ENCODE assay signal across 26 mouse cellular contexts in genomic region chr6:55879356-55879960, GRCm38 (mm10). TPM values are rescaled to one million over a fixed set of nuclear protein-coding genes. Genes with fewer than 3 reads are reported as not detected.
DNase-seq lines count a peak whose midpoint lies in the region; ATAC-seq and TF ChIP-seq lines count a peak whose summit lies in the region.
"Had no signal": no experiment of that assay in that cellular context is flagged by ENCODE, and none has a peak within 500 bp of the region (broad histone marks: within the 10 kb centered on the region; RNA-seq: fewer than 3 reads in every experiment).

No protein-coding gene starts in this region.

- no peaks in the 10 kb centered on the region for H3K36me3 ChIP-seq in forebrain, embryonic 13.5 days (ENCODE audit: poor library complexity, severe bottlenecking)
- H3K36me3 ChIP-seq in forebrain, embryonic 10.5 days (replicated peaks), result no peaks in the 10 kb centered on the region
- H3K36me3 ChIP-seq in forebrain, embryonic 16.5 days (ENCODE audit: control insufficient read depth, insufficient read depth), result no peaks in the 10 kb centered on the region
- H3K36me3 ChIP-seq: heart, embryonic 15.5 days; hindbrain, embryonic 13.5 days; limb, embryonic 12.5 days had no signal

- H3K4me2 ChIP-seq in forebrain, embryonic 13.5 days, result no peak overlapping the region
- H3K4me2 ChIP-seq in forebrain, embryonic 16.5 days (ENCODE audit: low read length), result no peak overlapping the region
- H3K4me2 ChIP-seq: heart, embryonic 15.5 days; hindbrain, embryonic 13.5 days; limb, embryonic 12.5 days; liver, embryonic 11.5 days; midbrain, embryonic 11.5 days had no signal

- DNase-seq in cerebellum, adult 2 months, result peak; percentile 9 to 32
- DNase-seq in cerebellum, adult 9-11 months, result no peak
- DNase-seq in forebrain, embryonic 10.5 days (ENCODE audit: extremely low spot score, low spot score), result no peak
- DNase-seq in layer of hippocampus, adult 9-11 months, result peak; percentile 39
- DNase-seq in layer of hippocampus, postnatal 10 days (ENCODE audit: low spot score in 2 of 2), result no peak
- no peak for DNase-seq in gastrocnemius, postnatal 4 days (ENCODE audit: low spot score in 2 of 2)
- DNase-seq: adrenal gland, postnatal 25 days; cerebellum, adult 8-10 months; gastrocnemius, adult 2 months; heart, postnatal 36 days; kidney, adult 18-20 months; liver, postnatal 0 days; lung, postnatal 10 days; right cerebral cortex, postnatal 14 days; thymus, postnatal 36 days had no signal

- H3K4me1 ChIP-seq in cerebellum, adult 2 months (ENCODE audit: control insufficient read depth, insufficient read depth, low read length), result peaks cover 14% of the 10 kb centered on the region; the same call in 1 of the 2 replicates
- H3K4me1 ChIP-seq in forebrain, embryonic 13.5 days, result peaks cover 13% of the 10 kb centered on the region; the same call in 1 of the 2 replicates
- peaks cover 30% of the 10 kb centered on the region for H3K4me1 ChIP-seq in forebrain, embryonic 10.5 days
- peaks cover 10% of the 10 kb centered on the region for H3K4me1 ChIP-seq in forebrain, embryonic 16.5 days (replicated peaks; ENCODE audit: control insufficient read depth, insufficient read depth, low read length)
- H3K4me1 ChIP-seq: heart, embryonic 15.5 days had no signal

- no peak for TF ChIP-seq CTCF in cerebellum, adult 2 months (IDR thresholded peaks at IDR 0.05; ENCODE audit: borderline replicate concordance, insufficient read depth, low read depth, low read length)

- no peak overlapping the region for H3K4me3 ChIP-seq in cerebellum, adult 2 months (replicated peaks; ENCODE audit: insufficient read depth, low read depth, low read length)
- H3K4me3 ChIP-seq in forebrain, embryonic 13.5 days, result no peak overlapping the region
- H3K4me3 ChIP-seq in forebrain, embryonic 10.5 days, result no peak overlapping the region
- H3K4me3 ChIP-seq in forebrain, embryonic 16.5 days (replicated peaks; ENCODE audit: low read length), result no peak overlapping the region
- H3K4me3 ChIP-seq: gastrocnemius, adult 2 months; heart, embryonic 15.5 days; hindbrain, embryonic 13.5 days; limb, embryonic 12.5 days had no signal

- no peak overlapping the region for H3K27ac ChIP-seq in cerebellum, adult 2 months (ENCODE audit: insufficient read depth, low read length)
- peak overlapping the region; percentile 51 for H3K27ac ChIP-seq in forebrain, embryonic 13.5 days
- no peak overlapping the region for H3K27ac ChIP-seq in forebrain, embryonic 10.5 days
- H3K27ac ChIP-seq in forebrain, embryonic 16.5 days (ENCODE audit: low read length), result peak overlapping the region; percentile 91
- H3K27ac ChIP-seq: gastrocnemius, adult 2 months; heart, embryonic 15.5 days; hindbrain, embryonic 13.5 days; limb, embryonic 12.5 days had no signal

- H3K9me3 ChIP-seq in forebrain, embryonic 13.5 days (replicated peaks), result no peaks in the 10 kb centered on the region
- H3K9me3 ChIP-seq in forebrain, embryonic 10.5 days, result no peaks in the 10 kb centered on the region
- no peaks in the 10 kb centered on the region for H3K9me3 ChIP-seq in forebrain, embryonic 16.5 days (ENCODE audit: control insufficient read depth, low read length)
- H3K9me3 ChIP-seq: heart, embryonic 15.5 days; hindbrain, embryonic 13.5 days; limb, embryonic 12.5 days had no signal

- no peak for TF ChIP-seq POLR2A in cerebellum, adult 2 months (IDR thresholded peaks at IDR 0.05; ENCODE audit: borderline replicate concordance, insufficient read depth, low read length)

- H3K27me3 ChIP-seq in cerebellum, adult 2 months (ENCODE audit: control insufficient read depth, insufficient read depth, low read length), result no peaks in the 10 kb centered on the region
- no peaks in the 10 kb centered on the region for H3K27me3 ChIP-seq in forebrain, embryonic 13.5 days
- no peaks in the 10 kb centered on the region for H3K27me3 ChIP-seq in forebrain, embryonic 10.5 days (ENCODE audit: poor library complexity, severe bottlenecking)
- no peaks in the 10 kb centered on the region for H3K27me3 ChIP-seq in forebrain, embryonic 16.5 days (replicated peaks; ENCODE audit: control insufficient read depth, insufficient read depth, low read length)
- H3K27me3 ChIP-seq: heart, embryonic 15.5 days; hindbrain, embryonic 13.5 days; limb, embryonic 12.5 days had no signal

- H3K9ac ChIP-seq in forebrain, embryonic 13.5 days, result no peak overlapping the region
- H3K9ac ChIP-seq in forebrain, embryonic 16.5 days (replicated peaks; ENCODE audit: low read depth, low read length), result no peak overlapping the region
- H3K9ac ChIP-seq: heart, embryonic 15.5 days; hindbrain, embryonic 13.5 days; limb, embryonic 12.5 days; liver, postnatal 0 days had no signal

- peak; percentile 86; the same call in 1 of the 2 replicates for ATAC-seq in forebrain, embryonic 13.5 days
- ATAC-seq in forebrain, embryonic 16.5 days, result peak; percentile 92
- ATAC-seq: inflammation-experienced regulatory T-cells, adult 6 months; liver, postnatal 0 days had no signal

- 34% methylated on average over 5 of the region's 5 CpGs for WGBS in cerebellum, adult 2 months
- 55% methylated on average over 5 of the region's 5 CpGs for WGBS in forebrain, embryonic 13.5 days
- 65% methylated on average over 5 of the region's 5 CpGs for WGBS in forebrain, embryonic 10.5 days
- 41% methylated on average over 5 of the region's 5 CpGs for WGBS in forebrain, embryonic 16.5 days

RNA-seq across cellular contexts. Expression of gene Itprid1, which starts 42.8 kb away (rescaled TPM):
- not detected in 2 replicates for polyA plus RNA-seq in cerebellum, adult 2 months (2012; rRNA removed)
- polyA plus RNA-seq in forebrain, embryonic 13.5 days (2015; fragmentation: Nextera tagmentation; extraction: Ambion mirVana), result 0.50 and 0.92 TPM in 2 replicates
- polyA plus RNA-seq in forebrain, embryonic 10.5 days (2016; fragmentation: Nextera tagmentation; extraction: Ambion mirVana), result not detected in 2 replicates
- 1 to 10 TPM; 2.4 to 2.5 TPM for total RNA-seq in layer of hippocampus, postnatal 10 days (2021)
- polyA plus RNA-seq in forebrain, embryonic 16.5 days (2015; fragmentation: Nextera tagmentation; extraction: Ambion mirVana), result 2.9 and 3.1 TPM in 2 replicates
- not detected for total RNA-seq in gastrocnemius, postnatal 4 days (2021)
- total RNA-seq: gastrocnemius, adult 2 months; heart, postnatal 36 days; megakaryocyte progenitor cell, adult 5-6 weeks; midbrain, postnatal 0 days had no signal
- polyA plus RNA-seq: heart, embryonic 15.5 days; inflammation-experienced regulatory T-cells, adult 6 months; limb, embryonic 12.5 days; liver, embryonic 11.5 days; liver, postnatal 0 days; midbrain, postnatal 0 days; spleen, adult 2 months had no signal

Comparison
In these comparisons a context has a peak if more than half of its experiments do, and no peak if none do; other contexts are left out.
1. DNase-seq: peak in cerebellum, adult 2 months (2 of 2) and layer of hippocampus, adult 9-11 months (single experiment); none in cerebellum, adult 9-11 months (single experiment), forebrain, embryonic 10.5 days (single experiment), layer of hippocampus, postnatal 10 days (0 of 2) and gastrocnemius, postnatal 4 days (0 of 2).
2. H3K27ac ChIP-seq: peak in forebrain, embryonic 13.5 days (single experiment) and forebrain, embryonic 16.5 days (single experiment); none in cerebellum, adult 2 months (single experiment) and forebrain, embryonic 10.5 days (single experiment).